ENCODE assay signal across 8 mouse cellular contexts in the genomic region with DNA sequence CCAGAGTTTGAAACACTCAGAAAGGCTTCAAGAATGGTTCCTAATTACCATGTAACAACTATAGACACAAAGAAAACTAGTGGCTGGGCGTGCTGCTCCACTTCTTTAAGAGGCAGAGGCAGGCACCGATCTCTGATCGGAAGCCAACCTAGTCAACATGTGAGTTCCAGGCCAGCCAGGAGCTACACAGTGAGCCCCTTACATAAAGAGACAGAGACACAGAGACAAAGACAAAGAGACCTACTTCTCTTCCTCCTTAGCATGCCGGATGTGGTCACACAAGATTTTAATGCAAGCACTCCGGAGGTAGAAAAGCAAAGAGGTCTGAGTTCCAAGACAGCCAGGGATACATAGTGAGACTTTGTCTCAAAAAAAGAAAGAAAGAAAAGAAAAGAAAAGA. TPM values are rescaled to one million over a fixed set of nuclear protein-coding genes. Genes with fewer than 3 reads are reported as not detected.
DNase-seq lines count a peak whose midpoint lies in the region; ATAC-seq and TF ChIP-seq lines count a peak whose summit lies in the region.

No protein-coding gene starts in this region.

- H3K4me3 ChIP-seq in C2C12 (ENCODE audit: insufficient read depth, poor library complexity, severe bottlenecking), result peak overlapping the region; percentile 39
- peak overlapping the region; percentile 61 for H3K4me3 ChIP-seq in embryonic facial prominence, embryonic 15.5 days (replicated peaks)
- H3K4me3 ChIP-seq in liver, embryonic 11.5 days (ENCODE audit: low read depth, low read length), result peak overlapping the region; percentile 72
- peak overlapping the region; percentile 62 for H3K4me3 ChIP-seq in stomach, embryonic 16.5 days (replicated peaks; ENCODE audit: low read length)

- H3K9ac ChIP-seq in embryonic facial prominence, embryonic 15.5 days, result no peak overlapping the region
- H3K9ac ChIP-seq in liver, embryonic 11.5 days (ENCODE audit: low read depth, low read length), result no peak overlapping the region
- peak overlapping the region; percentile 48; the same call in 1 of the 2 replicates for H3K9ac ChIP-seq in stomach, embryonic 16.5 days (ENCODE audit: low read length)

- no peak for ATAC-seq in embryonic facial prominence, embryonic 15.5 days (ENCODE audit: insufficient number of reproducible peaks, low FRiP score, low TSS enrichment, low read depth)
- no peak for ATAC-seq in liver, embryonic 11.5 days (replicated peaks; ENCODE audit: low FRiP score)
- no peak for ATAC-seq in stomach, embryonic 16.5 days (ENCODE audit: insufficient read depth, low FRiP score)

- peak overlapping the region; percentile 1 for H3ac ChIP-seq in C2C12 (ENCODE audit: control insufficient read depth, insufficient read length, low read depth)

- DNase-seq in embryo, embryonic 10 days (ENCODE audit: low spot score), result peak; percentile 38
- no peak for DNase-seq in embryo, embryonic 9.5 days (ENCODE audit: extremely low spot score)
- no peak for DNase-seq in liver, embryonic 11.5 days (ENCODE audit: low spot score)
- no peak for DNase-seq in ovary, postnatal 10 days (ENCODE audit: low spot score)
- DNase-seq in adrenal gland, adult 8-10 months, result no peak

- TF ChIP-seq CTCF in C2C12 (IDR thresholded peaks at IDR 0.05; ENCODE audit: control insufficient read depth, insufficient read depth, insufficient read length), result no peak

- H3K27ac ChIP-seq in embryonic facial prominence, embryonic 15.5 days (replicated peaks), result no peak overlapping the region
- no peak overlapping the region for H3K27ac ChIP-seq in liver, embryonic 11.5 days (ENCODE audit: low read depth, low read length)
- no peak overlapping the region for H3K27ac ChIP-seq in stomach, embryonic 16.5 days (ENCODE audit: low read length)

- H3K36me3 ChIP-seq in C2C12 (ENCODE audit: control insufficient read depth, insufficient read depth), result peaks cover 5% of the 10 kb centered on the region
- peaks cover 4% of the 10 kb centered on the region; the same call in 1 of the 2 replicates for H3K36me3 ChIP-seq in embryonic facial prominence, embryonic 15.5 days
- H3K36me3 ChIP-seq in liver, embryonic 11.5 days (ENCODE audit: control insufficient read depth, insufficient read depth, low read length), result no peaks in the 10 kb centered on the region
- H3K36me3 ChIP-seq in stomach, embryonic 16.5 days (ENCODE audit: control insufficient read depth, insufficient read depth, low read length), result no peaks in the 10 kb centered on the region

- H3K4me2 ChIP-seq in embryonic facial prominence, embryonic 15.5 days (replicated peaks), result peak overlapping the region; percentile 47
- peak overlapping the region; percentile 67 for H3K4me2 ChIP-seq in liver, embryonic 11.5 days
- H3K4me2 ChIP-seq in stomach, embryonic 16.5 days (ENCODE audit: low read depth, low read length), result peak overlapping the region; percentile 56

- peaks cover 46% of the 10 kb centered on the region for H3K79me3 ChIP-seq in C2C12 (ENCODE audit: low read depth)

- peaks cover 4% of the 10 kb centered on the region; the same call in 1 of the 2 replicates for H3K4me1 ChIP-seq in embryonic facial prominence, embryonic 15.5 days
- H3K4me1 ChIP-seq in liver, embryonic 11.5 days (replicated peaks; ENCODE audit: control insufficient read depth, insufficient read depth, low read length), result no peaks in the 10 kb centered on the region; the same call in 1 of the 2 replicates
- H3K4me1 ChIP-seq in stomach, embryonic 16.5 days (ENCODE audit: control insufficient read depth, insufficient read depth, low read length), result peaks cover 3% of the 10 kb centered on the region; the same call in 1 of the 2 replicates

- H3K79me2 ChIP-seq in C2C12 (ENCODE audit: control insufficient read depth, insufficient read depth), result peaks cover 54% of the 10 kb centered on the region

- no peaks in the 10 kb centered on the region for H3K27me3 ChIP-seq in C2C12 (ENCODE audit: control insufficient read depth, insufficient read depth, insufficient read length)
- H3K27me3 ChIP-seq in embryonic facial prominence, embryonic 15.5 days, result no peaks in the 10 kb centered on the region
- no peaks in the 10 kb centered on the region; the same call in 1 of the 2 replicates for H3K27me3 ChIP-seq in liver, embryonic 11.5 days (replicated peaks; ENCODE audit: control insufficient read depth, insufficient read depth, low read length)
- H3K27me3 ChIP-seq in stomach, embryonic 16.5 days (ENCODE audit: control insufficient read depth, insufficient read depth, low read length), result no peaks in the 10 kb centered on the region; the same call in 1 of the 2 replicates

- WGBS in embryonic facial prominence, embryonic 15.5 days, result 35% methylated on average over 5 of the region's 5 CpGs
- 36% methylated on average over 5 of the region's 5 CpGs for WGBS in liver, embryonic 11.5 days
- WGBS in stomach, embryonic 16.5 days, result 41% methylated on average over 5 of the region's 5 CpGs

- no peaks in the 10 kb centered on the region for H3K9me3 ChIP-seq in embryonic facial prominence, embryonic 15.5 days (replicated peaks)
- H3K9me3 ChIP-seq in liver, embryonic 11.5 days (ENCODE audit: control insufficient read depth, low read length), result no peaks in the 10 kb centered on the region
- H3K9me3 ChIP-seq in stomach, embryonic 16.5 days (replicated peaks; ENCODE audit: control insufficient read depth, low read length), result no peaks in the 10 kb centered on the region

TF ChIP-seq in C2C12, 6 proteins besides CTCF, POLR2A, EP300 and RAD21:
- TF ChIP-seq FOSL1 (IDR thresholded peaks at IDR 0.05; ENCODE audit: insufficient read depth, low read length, poor library complexity, severe bottlenecking) (no peak), USF1 (IDR thresholded peaks at IDR 0.05; ENCODE audit: low read depth) (no peak), CEBPB (IDR thresholded peaks at IDR 0.05; ENCODE audit: low read depth) (no peak), MAX (IDR thresholded peaks at IDR 0.05) (no peak), MYOG (IDR thresholded peaks at IDR 0.05; ENCODE audit: control insufficient read depth, extremely low read depth, insufficient read length) (no peak), MYOD1 (IDR thresholded peaks at IDR 0.05; ENCODE audit: control insufficient read depth, insufficient read length, low read depth) (no peak)

RNA-seq across cellular contexts. Expression of gene Pdha1, which starts 2.1 kb away (rescaled TPM):
- polyA plus RNA-seq in C2C12 (2012; fragmentation: generic; extraction: Trizol), result 82.5 TPM
- polyA plus RNA-seq in embryonic facial prominence, embryonic 15.5 days (2015; fragmentation: Nextera tagmentation; extraction: Ambion mirVana), result 111 and 112 TPM in 2 replicates
- 117 and 127 TPM in 2 replicates for polyA plus RNA-seq in liver, embryonic 11.5 days (2014; fragmentation: Nextera tagmentation; extraction: Ambion mirVana)
- polyA plus RNA-seq in stomach, embryonic 16.5 days (2015; fragmentation: Nextera tagmentation; extraction: Ambion mirVana), result 148 and 165 TPM in 2 replicates
- total RNA-seq in adrenal gland, adult 8-10 months (2022), result 100 to 1,000 TPM; 154 to 303 (median 223) TPM
